Mouse (Mus musculus) liver, embryonic 14.5 days (tissue): Measurements from ENCODE around the gene Ptpn14.

Source experiments
- CTCF ChIP-seq: IDR thresholded peaks from 2 replicates; pipeline ENCODE4 v1.5.1; 2016; ENCODE audit warnings: antibody characterized with exemption, low read depth, control low read depth
- EP300 ChIP-seq: IDR thresholded peaks from 2 replicates; pipeline ENCODE4 v1.6.1; 2016; ENCODE audit warnings: antibody characterized with exemption, low read depth

DNA sequence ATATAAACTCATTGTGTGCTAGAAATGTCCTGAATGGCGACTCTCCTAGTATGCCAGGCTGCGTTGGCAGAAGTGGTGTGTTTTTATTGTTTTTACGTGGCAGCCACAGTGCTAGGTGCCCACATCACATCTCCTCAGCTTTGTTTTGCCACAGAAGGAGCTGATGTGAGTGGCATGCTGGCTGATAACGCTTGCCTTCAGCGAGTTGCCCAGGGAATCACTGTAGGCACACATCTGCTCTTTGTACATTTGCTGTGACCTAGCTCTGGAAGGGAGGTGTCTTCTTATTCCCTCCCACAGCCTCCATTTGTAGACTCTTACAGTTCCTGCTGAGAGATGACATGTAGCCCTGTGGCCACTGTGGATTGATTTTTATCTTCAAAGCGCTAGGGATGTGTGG lies 24.2 kb downstream of the Ptpn14 start:
- TF ChIP-seq CTCF, result no peak
- TF ChIP-seq EP300, result no peak
